Mouse (Mus musculus): ENCODE measurements around the gene Esr1. TPM values are rescaled to one million over a fixed set of nuclear protein-coding genes. Genes with fewer than 3 reads are reported as not detected.

Esr1 gene
- total RNA-seq, 2 experiments from 2014 or later = 0.76 to 1.4 TPM

- peak in 1 of 2 experiments; percentile 33 for DNase-seq
- intact Hi-C loops (cut with DNase I) = no loop called here
Observed at GRCm38 (mm10) chr10:4787003-4787628, 175.7 kb downstream of the Esr1 start.

GRCm38 (mm10) chr10:4798268-4798808, 186.9 kb downstream of the Esr1 start:
- intact Hi-C loops (cut with DNase I) = no loop called here
- no peak for DNase-seq

DNA sequence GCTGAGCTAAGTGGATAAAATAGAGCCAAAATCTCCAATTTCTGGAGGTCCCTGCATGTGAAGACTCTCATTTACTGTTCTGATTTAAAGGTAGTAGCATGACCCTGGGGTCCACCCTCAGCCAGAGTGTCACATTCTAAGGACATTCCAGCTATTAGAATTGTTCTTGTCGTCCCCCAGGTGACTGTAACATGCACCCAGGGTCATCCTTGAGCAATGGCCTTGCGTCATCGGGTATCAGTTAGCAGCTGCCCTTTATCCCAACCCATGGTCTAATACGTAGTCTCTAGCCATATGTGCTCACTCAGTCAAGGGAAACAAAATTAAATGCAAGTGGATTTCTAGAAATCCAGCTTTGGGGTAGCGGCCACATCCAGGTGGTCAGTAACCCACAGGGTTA, 213.0 kb downstream of the Esr1 start:
- intact Hi-C loops (cut with DNase I) = no loop called here
- DNase-seq = no peak

GRCm38 (mm10) chr10:4830592-4830991, 219.2 kb downstream of the Esr1 start:
- no peak for DNase-seq
- intact Hi-C loops (cut with DNase I) = no loop called here

- DNase-seq = no peak
- intact Hi-C loops (cut with DNase I) = no loop called here
Observed at GRCm38 (mm10) chr10:4838099-4838498, 226.7 kb downstream of the Esr1 start.

- no peak for DNase-seq
- intact Hi-C loops (cut with DNase I) = no loop called here
Observed at GRCm38 (mm10) chr10:4841039-4841438, 229.6 kb downstream of the Esr1 start.

GRCm38 (mm10) chr10:4847523-4847922, 236.1 kb downstream of the Esr1 start:
- intact Hi-C loops (cut with DNase I) = no loop called here
- no peak for DNase-seq

- intact Hi-C loops (cut with DNase I) = no loop called here
- no peak for DNase-seq
Observed at GRCm38 (mm10) chr10:4849881-4850280, 238.5 kb downstream of the Esr1 start.

DNA sequence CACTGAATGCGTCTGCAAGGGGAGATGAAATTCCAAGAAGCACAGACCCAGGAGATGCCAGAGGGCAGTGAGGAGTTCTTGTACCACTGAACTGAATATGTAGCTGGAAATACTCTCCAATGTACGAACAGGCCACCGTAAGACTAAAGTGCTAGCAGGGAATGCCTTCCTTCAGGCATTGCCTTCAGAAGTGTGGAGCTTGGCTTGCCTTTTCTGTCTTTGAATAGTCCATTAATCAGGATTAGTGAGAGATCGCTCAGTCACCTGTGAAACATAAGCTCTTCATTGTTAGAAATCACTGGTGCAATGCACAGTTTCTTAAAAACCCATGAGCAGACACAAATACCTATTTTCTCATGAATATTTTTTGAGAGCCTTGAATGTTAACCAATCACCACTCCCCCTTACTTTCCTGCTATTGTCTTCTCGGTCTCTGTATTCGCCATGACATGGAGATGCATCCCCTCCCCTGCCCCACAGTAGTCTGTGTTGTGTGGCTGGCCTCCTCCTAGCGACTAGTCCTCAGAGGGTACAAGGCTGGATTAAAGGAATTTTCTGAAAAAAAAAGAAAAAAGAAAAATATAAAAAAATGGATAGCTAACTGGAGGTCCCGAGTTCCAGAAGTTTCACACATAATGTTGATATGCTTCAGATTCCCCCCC, 263.8 kb downstream of the Esr1 start:
- intact Hi-C loops (cut with DNase I) = no loop called here
- DNase-seq = no peak

- no peak for DNase-seq
Observed at GRCm38 (mm10) chr10:4881391-4881790, 270.0 kb downstream of the Esr1 start.

GRCm38 (mm10) chr10:4885506-4885905, 274.1 kb downstream of the Esr1 start:
- intact Hi-C loops (cut with DNase I) = no loop called here
- no peak for DNase-seq

More at GRCm38 (mm10) chr10:4881391-4881790, 270.0 kb downstream of the Esr1 start:
- intact Hi-C loops (cut with DNase I) = no loop called here

DNA sequence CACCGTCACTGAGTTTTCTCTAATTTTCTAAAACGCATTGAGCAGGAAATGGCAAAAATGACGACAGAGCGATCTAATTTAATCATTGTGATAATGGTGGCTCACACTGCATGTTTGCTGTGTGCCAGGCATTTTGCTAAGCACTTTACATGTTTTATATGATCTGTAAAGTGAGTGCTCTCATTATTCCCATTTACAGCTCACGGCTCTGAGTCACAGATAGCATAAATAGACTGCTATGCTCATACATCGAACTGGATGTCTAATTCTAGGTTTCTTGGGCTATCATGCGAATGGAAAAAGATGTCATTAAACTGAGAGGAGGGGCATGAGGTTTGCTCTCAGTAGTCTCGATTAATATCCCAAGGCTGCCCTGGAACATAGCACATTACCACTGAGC, 274.6 kb downstream of the Esr1 start:
- no peak for DNase-seq
- intact Hi-C loops (cut with DNase I) = no loop called here

- no peak for DNase-seq
- intact Hi-C loops (cut with DNase I) = no loop called here
Observed at GRCm38 (mm10) chr10:4893475-4893874, 282.1 kb downstream of the Esr1 start.

DNA sequence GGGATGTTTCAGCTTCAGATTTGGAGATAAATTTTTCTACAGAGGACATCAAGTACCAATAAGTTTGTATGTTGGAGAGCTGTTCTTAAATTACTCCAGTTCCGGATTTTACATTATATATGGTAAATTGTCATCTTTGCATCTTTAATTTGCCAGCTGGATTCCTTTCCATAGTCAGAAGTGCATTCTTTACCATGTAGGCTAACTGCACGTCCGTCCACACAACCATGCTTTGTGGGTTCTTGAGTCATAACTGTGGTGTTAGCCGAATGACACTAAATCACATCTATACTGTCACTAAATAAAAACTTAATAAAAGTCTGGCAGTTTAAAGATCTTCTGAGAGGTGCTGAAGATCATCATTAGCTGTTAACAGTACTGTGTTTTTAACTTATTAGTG, 286.4 kb downstream of the Esr1 start:
- intact Hi-C loops (cut with DNase I) = no loop called here
- no peak for DNase-seq

- intact Hi-C loops (cut with DNase I) = no loop called here
- DNase-seq = no peak
Observed at GRCm38 (mm10) chr10:4900324-4900723, 288.9 kb downstream of the Esr1 start.

DNA sequence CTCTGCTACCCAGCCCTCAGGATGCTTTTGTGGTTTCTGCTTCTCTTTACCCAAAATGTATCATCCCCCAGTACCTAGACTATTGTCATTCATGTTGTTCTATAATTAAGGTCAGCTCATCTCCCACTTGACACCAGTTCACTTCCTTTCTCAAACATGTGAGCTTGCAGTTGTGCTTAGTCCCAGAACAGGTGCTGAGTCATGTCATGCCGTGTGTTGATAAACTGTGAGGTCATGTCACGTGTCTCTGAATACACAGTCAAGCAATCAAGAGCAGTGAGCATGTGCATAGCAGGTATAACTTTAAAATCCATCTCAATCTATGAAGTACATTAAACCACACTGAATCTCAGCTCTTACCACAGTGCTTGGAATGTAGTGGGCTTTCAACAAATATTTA, 297.9 kb downstream of the Esr1 start:
- intact Hi-C loops (cut with DNase I) = no loop called here

DNA sequence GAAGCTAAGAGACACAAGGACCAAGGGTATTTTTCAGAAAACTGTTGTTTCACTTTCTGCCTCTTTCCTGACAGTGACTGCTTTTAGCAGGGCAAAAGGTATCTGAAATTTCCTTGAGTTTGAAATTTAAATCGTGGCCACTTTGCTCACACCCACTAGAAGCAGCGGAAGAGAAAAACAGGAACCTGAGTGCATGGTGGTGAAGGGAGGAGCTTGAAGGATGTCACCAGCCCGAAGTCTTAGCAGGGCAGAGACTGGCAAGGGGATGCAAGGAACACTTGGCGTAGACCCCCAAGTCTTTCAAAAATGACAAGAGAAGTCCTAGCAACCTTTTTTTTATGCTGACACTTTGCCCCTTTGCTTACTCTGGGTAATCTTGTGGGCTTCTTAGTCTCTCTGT, 299.1 kb downstream of the Esr1 start:
- no peak for DNase-seq
- intact Hi-C loops (cut with DNase I) = no loop called here

More for the DNA sequence above, 297.9 kb downstream of the Esr1 start:
- no peak for DNase-seq

GRCm38 (mm10) chr10:4919046-4919445, 307.7 kb downstream of the Esr1 start:
- DNase-seq = no peak
- intact Hi-C loops (cut with DNase I) = no loop called here

- intact Hi-C loops (cut with DNase I) = no loop called here
- no peak for DNase-seq
Observed at GRCm38 (mm10) chr10:4923616-4924015, 312.2 kb downstream of the Esr1 start.

- intact Hi-C loops (cut with DNase I) = no loop called here
- no peak for DNase-seq
Observed at GRCm38 (mm10) chr10:4924391-4924790, 313.0 kb downstream of the Esr1 start.

DNA sequence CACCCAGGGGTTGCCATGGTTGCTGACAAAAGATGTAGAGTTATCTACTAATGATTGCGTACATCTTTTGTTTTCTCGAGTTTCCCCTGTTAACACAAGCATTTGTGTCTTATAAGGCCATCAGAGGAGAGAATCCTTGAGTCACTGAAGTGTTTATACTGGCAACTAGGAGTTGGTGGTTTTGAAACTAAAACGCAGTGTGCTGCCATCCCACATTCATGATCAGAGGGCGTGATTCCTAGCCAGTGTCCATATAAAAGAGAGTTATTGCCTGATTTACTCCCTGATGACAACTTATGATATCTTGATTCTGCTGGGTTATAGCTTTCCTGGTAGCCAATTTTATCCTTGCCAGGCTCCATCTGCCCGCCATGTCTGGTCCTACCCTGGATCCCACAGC, 331.8 kb downstream of the Esr1 start:
- DNase-seq = no peak

DNA sequence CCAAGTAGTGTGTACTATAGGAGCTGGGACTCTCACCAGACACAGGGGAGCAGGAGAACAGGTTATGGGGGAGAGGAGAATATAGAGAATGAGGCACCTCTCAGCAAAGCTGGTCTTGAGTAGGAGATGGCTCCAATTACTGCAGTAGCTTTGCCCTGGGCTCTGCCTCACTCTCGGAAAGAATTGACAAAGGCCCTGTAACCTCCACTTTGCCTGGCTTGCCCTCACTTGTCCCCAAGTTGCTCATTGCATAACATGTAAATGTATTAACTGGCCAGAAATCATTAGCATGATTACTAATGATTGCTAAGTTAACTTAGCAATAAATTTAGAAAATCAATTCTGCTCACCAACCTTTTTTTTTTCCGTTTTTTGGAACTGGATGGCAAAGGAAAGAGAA, 333.3 kb downstream of the Esr1 start:
- intact Hi-C loops (cut with DNase I) = no loop called here
- no peak for DNase-seq

More for the DNA sequence above, 331.8 kb downstream of the Esr1 start:
- intact Hi-C loops (cut with DNase I) = no loop called here
